Mouse (Mus musculus) liver, embryonic 14.5 days (tissue): ENCODE measurements around the gene Wdr35. TPM values are rescaled to one million over a fixed set of nuclear protein-coding genes. Genes with fewer than 3 reads are reported as not detected.
A peak's percentile ranks its signal among the peaks of the same experiment; 100 is the strongest.
"Not testable (repeated sequence)": the region's sequence is repeated elsewhere in the genome, so short reads cannot be mapped to it uniquely, and the experiment has no call there.

Source experiments
- ATAC-seq: fragments of 200-750 bp; cut with Nextera tagmentation; 2 replicates; pipeline ENCODE4 v1.8.0; 2017; ENCODE audit warnings: moderate number of reproducible peaks, mild to moderate bottlenecking, moderate library complexity; ENCODE audit not compliant: insufficient read depth
- DNase-seq, 3 experiments: peaks; one replicate each; pipeline ENCODE4 v3.0.0-alpha.2; 2012 to 2013; ENCODE audit warnings: low read depth in 3 of 3, low spot score in 3 of 3
- H3K27ac ChIP-seq: fragments of 300-500 bp; sonication (generic); 2 replicates; pipeline ENCODE4 v1.5.1; 2014; ENCODE audit warnings: moderate library complexity, mild to moderate bottlenecking, control low read depth, inconsistent platforms
- H3K27me3 ChIP-seq: fragments of 300-500 bp; sonication (generic); 2 replicates; pipeline ENCODE4 v1.6.1; 2014; ENCODE audit warnings: mild to moderate bottlenecking, low read length, moderate library complexity; ENCODE audit not compliant: control insufficient read depth, insufficient read depth
- H3K36me3 ChIP-seq: fragments of 300-500 bp; sonication (generic); replicated peaks from 2 replicates; pipeline ENCODE4 v1.6.1; 2014; ENCODE audit warnings: low read depth; ENCODE audit not compliant: control insufficient read depth, insufficient read depth
- H3K4me1 ChIP-seq, 2 experiments: fragments of 200-500 bp in 1 of 2; fragments of 300-500 bp in 1 of 2; sonication (generic) in 1 of 2; replicated peaks; 2 replicates each; pipeline ENCODE4 v1.6.1; 2012 to 2014; ENCODE audit warnings: antibody characterized with exemption in 1 of 2, inconsistent platforms in 1 of 2, low read length in 1 of 2; ENCODE audit not compliant: control insufficient read depth in 2 of 2, insufficient read depth in 2 of 2
- H3K4me2 ChIP-seq: fragments of 300-500 bp; sonication (generic); 2 replicates; pipeline ENCODE4 v1.6.1; 2014; ENCODE audit warnings: low read depth, mild to moderate bottlenecking, control low read depth, moderate library complexity
- H3K4me3 ChIP-seq, 2 experiments: fragments of 200-500 bp in 1 of 2; fragments of 300-500 bp in 1 of 2; sonication (generic) in 1 of 2; 2 replicates each; pipeline ENCODE4 v1.5.1; 2012 to 2014; ENCODE audit warnings: low read depth in 2 of 2, low read length in 2 of 2, mild to moderate bottlenecking in 2 of 2, control low read depth in 1 of 2, inconsistent platforms in 1 of 2, moderate library complexity in 1 of 2; ENCODE audit not compliant: insufficient read depth in 1 of 2
- H3K9ac ChIP-seq: fragments of 300-500 bp; sonication (generic); replicated peaks from 2 replicates; pipeline ENCODE4 v1.6.1; 2014; ENCODE audit warnings: mild to moderate bottlenecking, control low read depth, moderate library complexity
- H3K9me3 ChIP-seq: fragments of 300-500 bp; sonication (generic); 2 replicates; pipeline ENCODE4 v1.6.1; 2016; ENCODE audit warnings: low read length, mixed read lengths; ENCODE audit not compliant: control insufficient read depth
- CTCF ChIP-seq: IDR thresholded peaks from 2 replicates; pipeline ENCODE4 v1.5.1; 2016; ENCODE audit warnings: antibody characterized with exemption, low read depth, control low read depth
- EP300 ChIP-seq: IDR thresholded peaks from 2 replicates; pipeline ENCODE4 v1.6.1; 2016; ENCODE audit warnings: antibody characterized with exemption, low read depth
- WGBS: fragments of 180-500 bp; shearing (Covaris S2); extraction: QIAGEN DNeasy Blood & Tissue Kit; methylation state at CpG from one replicate; pipeline ENCODE4 v1.1.7; 2014; ENCODE audit not compliant: insufficient replicate concordance; 5-methylcytosine and 5-hydroxymethylcytosine counted together
- polyA plus RNA-seq, 2 experiments: library from polyadenylated mRNA; depleted of rRNA in 1 of 2; stranded (reverse) in 1 of 2; unstranded in 1 of 2; fragments of >200 nt; fragmentation: Nextera tagmentation in 1 of 2; extraction: Ambion mirVana in 1 of 2; gene quantifications; 2 replicates each; pipeline versions ENCODE4 v1.2.1 to v1.2.3; 2012 to 2014

The Wdr35 gene
- polyA plus RNA-seq, 2 experiments = 0.63 to 2.0 TPM

DNA sequence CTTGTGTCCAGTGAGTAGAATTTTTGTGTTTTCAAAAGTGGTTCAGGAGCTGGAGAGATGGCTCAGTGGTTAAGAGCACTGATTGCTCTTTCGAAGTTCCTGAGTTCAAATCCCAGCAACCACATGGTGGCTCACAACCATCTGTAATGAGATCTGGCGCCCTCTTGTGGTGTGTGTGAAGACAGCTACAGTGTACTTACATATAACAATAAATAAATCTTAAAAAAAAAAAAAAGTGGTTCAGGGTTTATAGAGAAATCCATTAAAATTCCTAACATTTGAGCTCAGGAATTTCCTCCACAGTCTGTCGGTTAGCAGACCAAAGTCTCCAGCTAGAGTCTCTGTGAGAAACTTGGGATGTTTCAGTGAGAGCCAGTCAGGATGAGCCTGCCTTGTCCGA, 37.5 kb upstream of the Wdr35 start:
- peaks cover 39% of the 10 kb centered on the region for H3K36me3 ChIP-seq
- peak; percentile 54 for TF ChIP-seq CTCF

DNA sequence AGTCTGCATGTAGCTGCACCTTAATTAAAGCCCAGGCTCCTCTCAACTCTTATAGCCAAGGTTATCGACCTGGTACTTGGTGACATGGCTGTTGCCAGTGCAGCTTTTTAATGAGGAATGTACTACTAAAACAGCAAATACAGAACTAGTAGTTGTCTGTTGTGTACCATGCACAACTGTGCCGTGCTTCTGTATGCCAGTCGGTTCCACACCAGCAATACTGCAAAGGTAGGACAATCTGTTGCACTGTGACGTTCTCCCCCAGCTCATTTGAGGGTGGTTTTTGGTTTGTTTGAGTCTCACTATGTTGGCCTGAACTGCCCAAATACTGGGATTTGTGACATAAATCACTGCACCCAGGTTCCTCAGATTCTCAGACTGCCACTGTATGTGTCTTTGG, 34.2 kb upstream of the Wdr35 start:
- TF ChIP-seq CTCF = no peak
- TF ChIP-seq EP300 = no peak
- Histone ChIP-seq H3K9ac (no peak overlapping the region), H3K4me2 (no peak overlapping the region), H3K27me3 (no peaks in the 10 kb centered on the region), H3K4me3 (no peak overlapping the region), H3K4me1 (no peaks in the 10 kb centered on the region), H3K36me3 (peaks cover 31% of the 10 kb centered on the region), H3K9me3 (no peaks in the 10 kb centered on the region), H3K27ac (no peak overlapping the region)
- DNase-seq = no peak
- ATAC-seq = no peak
- 76% methylated on average over 4 of the region's 4 CpGs for WGBS

More for the DNA sequence above, 37.5 kb upstream of the Wdr35 start:
- not testable (repeated sequence) for H3K27me3 ChIP-seq, DNase-seq, H3K9ac ChIP-seq, H3K4me1 ChIP-seq, H3K27ac ChIP-seq, H3K4me3 ChIP-seq, ATAC-seq, H3K4me2 ChIP-seq, H3K9me3 ChIP-seq
- 56% methylated on average over 4 of the region's 4 CpGs for WGBS

DNA sequence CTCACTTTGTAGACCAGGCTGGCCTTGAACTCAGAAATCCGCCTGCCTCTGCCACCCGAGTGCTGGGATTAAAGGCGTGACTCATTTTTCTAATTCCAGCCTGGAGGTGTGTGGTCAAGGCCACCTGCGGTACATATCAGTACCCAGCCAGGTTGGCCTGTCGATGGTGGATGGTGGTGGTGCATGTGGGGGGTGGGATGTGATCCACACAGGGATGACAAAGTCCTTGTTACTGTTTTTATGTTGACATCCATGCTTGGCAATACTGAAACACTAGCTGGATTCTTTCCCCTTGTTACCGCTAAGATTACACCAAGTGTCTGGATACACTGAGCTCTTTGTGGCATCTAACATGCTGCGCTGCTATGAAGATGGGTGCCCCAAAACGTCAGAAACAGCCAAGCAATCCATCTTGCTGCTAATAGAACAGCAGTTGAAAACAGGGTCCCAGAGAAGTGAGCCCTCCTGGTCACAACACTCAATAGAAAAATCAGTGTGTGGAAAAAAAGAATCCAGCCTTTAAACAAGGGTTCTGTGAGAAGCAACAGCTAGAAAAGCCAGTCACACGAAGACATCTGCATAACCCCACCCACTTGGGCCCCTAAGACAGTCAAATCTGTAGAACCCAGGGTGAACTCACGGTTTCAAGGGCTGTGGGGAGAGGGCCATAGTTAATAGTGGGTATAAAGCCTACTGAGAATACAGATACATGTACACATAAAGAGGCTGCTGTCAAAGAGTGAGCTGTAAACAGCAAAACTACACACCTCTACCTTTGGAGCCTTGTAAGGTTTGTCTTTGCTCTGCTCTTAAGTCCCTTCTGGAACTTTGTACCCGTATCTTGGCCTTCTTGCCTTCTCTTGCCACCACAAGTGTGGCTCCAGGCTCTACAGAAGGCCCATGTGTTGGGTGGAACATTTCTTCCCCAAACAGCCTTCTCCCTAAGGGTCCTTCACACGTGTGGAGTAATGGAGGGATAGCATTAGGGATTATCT, 33.4 kb upstream of the Wdr35 start:
- Histone ChIP-seq H3K27ac (no peak overlapping the region), H3K36me3 (peaks cover 24% of the 10 kb centered on the region), H3K27me3 (no peaks in the 10 kb centered on the region), H3K4me1 (no peaks in the 10 kb centered on the region), H3K4me2 (no peak overlapping the region), H3K9ac (no peak overlapping the region), H3K4me3 (no peak overlapping the region), H3K9me3 (no peaks in the 10 kb centered on the region)
- no peak for TF ChIP-seq EP300
- TF ChIP-seq CTCF = no peak
- WGBS = 55% methylated on average over 12 of the region's 12 CpGs
- ATAC-seq (no peak), DNase-seq (no peak)

DNA sequence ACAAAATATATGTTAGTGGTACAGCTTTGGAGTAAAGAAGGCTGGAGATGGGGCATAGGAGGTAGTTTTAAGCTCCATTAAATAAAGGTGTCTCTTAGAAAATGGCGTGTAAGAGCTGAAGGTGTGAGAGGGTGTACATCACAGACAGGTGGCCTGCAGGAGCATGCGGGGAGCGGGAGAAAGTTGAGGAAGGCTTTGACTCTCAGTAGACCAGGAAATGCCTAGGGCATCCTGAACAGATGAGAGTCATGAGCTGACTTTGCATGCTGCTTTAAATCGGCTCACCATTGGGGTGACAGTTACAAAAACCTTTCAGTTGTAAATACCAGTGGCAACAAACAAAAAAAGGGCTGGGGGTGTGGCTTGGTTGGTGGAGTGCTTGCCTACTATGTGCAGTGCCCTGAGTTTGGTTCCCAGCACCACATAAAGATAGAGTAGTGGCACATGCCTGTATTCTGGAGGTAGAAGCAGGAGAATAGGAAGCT, 32.5 kb upstream of the Wdr35 start:
- Histone ChIP-seq H3K4me2 (no peak overlapping the region), H3K27me3 (no peaks in the 10 kb centered on the region; the same call in 1 of the 2 replicates), H3K9me3 (no peaks in the 10 kb centered on the region), H3K36me3 (peaks cover 15% of the 10 kb centered on the region), H3K27ac (no peak overlapping the region), H3K9ac (no peak overlapping the region), H3K4me3 (no peak overlapping the region), H3K4me1 (no peaks in the 10 kb centered on the region)
- ATAC-seq (no peak), DNase-seq (no peak)
- TF ChIP-seq CTCF = no peak
- no peak for TF ChIP-seq EP300
- WGBS = 59% methylated on average over 4 of the region's 4 CpGs

DNA sequence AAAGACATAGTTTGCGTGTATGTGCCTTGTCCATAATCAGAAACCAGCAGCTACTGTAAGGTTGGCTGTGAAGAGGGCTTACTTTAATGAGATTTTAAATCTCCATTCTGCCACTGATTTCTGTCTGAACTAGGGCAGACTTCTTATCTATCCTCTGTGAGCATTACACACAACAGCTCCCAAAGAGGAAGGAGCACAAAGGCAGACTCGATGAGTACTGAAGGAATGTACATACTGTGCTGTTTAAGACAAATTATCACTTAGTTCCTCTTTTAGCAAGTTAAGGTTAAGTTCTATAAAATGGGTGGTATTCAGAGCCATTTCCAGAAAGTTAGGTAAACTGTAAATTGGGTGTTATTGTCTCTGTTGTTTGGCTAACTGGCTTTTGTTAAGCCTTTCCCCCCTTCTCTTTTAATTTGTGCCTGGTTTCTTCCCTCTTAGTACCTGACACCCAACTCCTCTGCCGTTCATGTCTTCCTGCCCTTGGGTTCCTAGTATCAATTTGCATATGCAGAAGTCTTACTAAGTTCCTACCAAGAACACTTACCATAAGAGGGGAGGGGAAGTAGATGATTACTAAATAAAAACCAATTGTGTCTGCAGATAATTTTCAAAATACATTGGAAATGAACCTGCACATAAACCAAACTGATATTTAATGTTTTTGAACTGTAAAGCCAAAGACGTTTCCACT, 31.8 kb upstream of the Wdr35 start:
- ATAC-seq = no peak
- 22% methylated on average over 4 of the region's 4 CpGs for WGBS

More for the DNA sequence above, 31.8 kb upstream of the Wdr35 start:
- DNase-seq = no peak
- H3K4me3 ChIP-seq = no peak overlapping the region
- peaks cover 8% of the 10 kb centered on the region for H3K36me3 ChIP-seq
- H3K9me3 ChIP-seq = no peaks in the 10 kb centered on the region
- no peak for TF ChIP-seq EP300
- H3K27me3 ChIP-seq = no peaks in the 10 kb centered on the region; the same call in 1 of the 2 replicates
- no peak overlapping the region for H3K4me2 ChIP-seq
- H3K4me1 ChIP-seq = no peaks in the 10 kb centered on the region
- H3K9ac ChIP-seq = no peak overlapping the region
- no peak overlapping the region for H3K27ac ChIP-seq
